Mouse (Mus musculus) thymus, postnatal 14 days (tissue): Measurements from ENCODE around the gene Tfpt.
"Not testable (repeated sequence)": the region's sequence is repeated elsewhere in the genome, so short reads cannot be mapped to it uniquely, and the experiment has no call there.

Source experiments
- DNase-seq: peaks from one replicate; pipeline ENCODE4 v3.0.0; 2021

The Tfpt gene

GRCm38 (mm10) chr7:3571847-3572246, 57.9 kb downstream of the Tfpt start:
- no peak for DNase-seq

- DNase-seq = not testable (repeated sequence)
These were observed 59.1 kb downstream of the Tfpt start for GRCm38 (mm10) chr7:3570580-3570979.
